Mouse (Mus musculus): Measurements from ENCODE around the gene Pofut2. TPM values are rescaled to one million over a fixed set of nuclear protein-coding genes. Genes with fewer than 3 reads are reported as not detected.

Pofut2 gene
- polyA plus RNA-seq, 1 experiment from 2014 or later, result 74.5 TPM

DNA sequence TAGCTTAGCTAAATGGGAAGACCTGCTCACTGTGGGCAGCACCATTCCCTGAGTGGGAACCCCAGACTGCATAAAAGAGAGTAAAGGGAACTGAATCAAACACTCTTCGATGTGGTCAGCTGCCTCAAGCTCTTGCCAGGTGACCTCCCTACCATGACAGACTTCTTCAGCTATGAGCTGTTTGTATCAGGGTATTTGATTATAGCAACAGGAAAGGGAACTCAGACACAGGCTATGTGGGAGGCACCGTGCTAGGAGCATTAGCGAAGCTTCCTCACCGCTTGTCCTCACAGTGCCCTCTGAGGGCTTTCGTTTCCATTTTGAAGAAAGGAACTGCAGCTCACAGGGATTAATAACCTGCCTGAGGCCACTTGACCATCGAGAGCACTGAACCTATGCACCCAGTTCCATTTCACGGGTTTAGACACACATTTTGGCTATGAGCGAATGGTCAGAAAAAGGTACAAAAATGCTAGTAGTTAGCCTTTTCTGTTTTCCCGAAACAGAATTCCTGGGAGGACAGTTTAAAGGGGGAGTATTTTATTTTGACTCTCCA lies 55.8 kb downstream of the Pofut2 start:
- Histone ChIP-seq H3K9me3 (no peaks in the 10 kb centered on the region), H3K27me3 (replicated peaks; ENCODE audit: low read depth, poor library complexity, severe bottlenecking) (no peaks in the 10 kb centered on the region), H3K36me3 (replicated peaks) (no peaks in the 10 kb centered on the region), H3K4me1 (no peaks in the 10 kb centered on the region), H3K4me3 (no peak overlapping the region), H3K27ac (replicated peaks) (no peak overlapping the region)
- WGBS, result 80% methylated on average over 9 of the region's 9 CpGs
- no peak for DNase-seq (ENCODE audit: low spot score)

DNA sequence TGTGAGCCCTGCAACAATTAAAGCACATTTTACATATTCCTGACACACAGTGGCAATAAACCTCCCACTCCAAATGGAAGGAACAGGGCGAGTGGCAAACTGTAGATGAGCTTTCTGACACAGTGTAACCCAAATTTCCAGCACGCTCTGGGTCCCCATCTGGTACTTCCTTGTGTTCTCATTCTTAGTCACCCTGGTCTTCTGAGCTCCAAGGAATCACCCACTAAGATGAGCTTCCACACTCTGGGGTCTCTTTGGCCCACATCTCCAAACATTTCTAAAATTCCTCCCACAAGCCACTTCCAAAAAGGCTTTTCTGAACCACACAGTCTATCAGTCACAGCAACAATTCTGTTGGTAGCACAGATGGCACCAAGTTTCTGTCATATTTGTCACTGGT lies 56.7 kb downstream of the Pofut2 start:
- 85% methylated on average over 2 of the region's 2 CpGs for whole genome bisulfite sequencing
- Histone ChIP-seq H3K4me3 (no peak overlapping the region), H3K36me3 (replicated peaks) (no peaks in the 10 kb centered on the region), H3K9me3 (no peaks in the 10 kb centered on the region), H3K27me3 (replicated peaks; ENCODE audit: low read depth, poor library complexity, severe bottlenecking) (no peaks in the 10 kb centered on the region), H3K27ac (replicated peaks) (no peak overlapping the region), H3K4me1 (no peaks in the 10 kb centered on the region)
- no peak for DNase-seq (ENCODE audit: low spot score)

Other genes with a start within 250 kb of the Pofut2 start
- gene Slc19a1, start 227.0 kb upstream of the Pofut2 start, polyA plus RNA-seq (2016; fragmentation: Nextera tagmentation; extraction: Ambion mirVana), result 37.4 and 38.2 TPM in 2 replicates
- gene Col18a1, start 92.7 kb upstream of the Pofut2 start, polyA plus RNA-seq (2016; fragmentation: Nextera tagmentation; extraction: Ambion mirVana), result 184 and 201 TPM in 2 replicates
- 5.1 and 6.8 TPM in 2 replicates for gene Adarb1, start 159.1 kb downstream of the Pofut2 start, polyA plus RNA-seq (2016; fragmentation: Nextera tagmentation; extraction: Ambion mirVana)